Mouse (Mus musculus) adrenal gland, adult 10 weeks (tissue): Measurements from ENCODE around the gene Ccdc66. TPM values are rescaled to one million over a fixed set of nuclear protein-coding genes. Genes with fewer than 3 reads are reported as not detected.

Experiments
- polyA plus RNA-seq: library from polyadenylated mRNA; stranded (reverse); fragments of 350-450 nt; fragmentation: Illumina TruSeq; extraction: RNeasy Lipid Tissue Mini Kit (QIAGEN cat#74804); gene quantifications from one replicate; pipeline ENCODE4 v1.2.3, GENCODE M21; 2014; ENCODE audit warnings: low read depth, low replicate concordance

Ccdc66 gene
- 27.5 TPM for polyA plus RNA-seq

GRCm38 (mm10) chr14:27507894-27508643 lies at the start of gene Ccdc66:
Ccdc66 (minus strand) TSS chr14:27508460.

Other genes with a start within 250 kb of the Ccdc66 start
- gene Fam208a, start 79.6 kb downstream of the Ccdc66 start, polyA plus RNA-seq = 70.0 TPM
- 10.4 TPM for gene Erc2, start 114.0 kb upstream of the Ccdc66 start, polyA plus RNA-seq